Mouse (Mus musculus) Patski (cell line): ENCODE measurements around the gene Olfr585. TPM values are rescaled to one million over a fixed set of nuclear protein-coding genes. Genes with fewer than 3 reads are reported as not detected.

ENCODE experiments used
- ATAC-seq: fragments of 100-300 bp; one replicate; pipeline ENCODE4 v1.8.0; 2021
- CTCF ChIA-PET: fragments of 350-600 bp; sonication (Branson Sonifier 250); formaldehyde crosslinking; loops from one replicate; lab custom pipeline; 2022; ENCODE audit warnings: inconsistent platforms; lab: Charles Lee
- POLR2A ChIA-PET: fragments of 350-600 bp; sonication (Branson Sonifier 250); formaldehyde crosslinking; loops from one replicate; lab custom pipeline; 2022; ENCODE audit warnings: antibody characterized with exemption, inconsistent platforms; lab: Charles Lee
- DNase-seq: peaks from one replicate; pipeline ENCODE4 v3.0.0-alpha.2; 2011; ENCODE audit warnings: low read depth, low spot score
- H3K27me3 ChIP-seq: fragments of 371-371 bp; one replicate; pipeline ENCODE4 v1.5.1; 2021
- CTCF ChIP-seq: fragments of 100-300 bp; IDR thresholded peaks from one replicate; pipeline ENCODE4 v1.5.1; 2021
- in situ Hi-C: fragments of 300-500 bp; cut with MboI; formaldehyde crosslinking; loops from 3 replicates; pipeline ENCODE4 v1.11.1; 2018; ENCODE audit warnings: low pct_unique_long_range_greater_than_20kb, mixed read lengths
- polyA plus RNA-seq: library from polyadenylated mRNA; unstranded; gene quantifications from one replicate; pipeline ENCODE4 v1.2.3, GENCODE M21; 2021

Olfr585 gene
- polyA plus RNA-seq, result not detected

DNA sequence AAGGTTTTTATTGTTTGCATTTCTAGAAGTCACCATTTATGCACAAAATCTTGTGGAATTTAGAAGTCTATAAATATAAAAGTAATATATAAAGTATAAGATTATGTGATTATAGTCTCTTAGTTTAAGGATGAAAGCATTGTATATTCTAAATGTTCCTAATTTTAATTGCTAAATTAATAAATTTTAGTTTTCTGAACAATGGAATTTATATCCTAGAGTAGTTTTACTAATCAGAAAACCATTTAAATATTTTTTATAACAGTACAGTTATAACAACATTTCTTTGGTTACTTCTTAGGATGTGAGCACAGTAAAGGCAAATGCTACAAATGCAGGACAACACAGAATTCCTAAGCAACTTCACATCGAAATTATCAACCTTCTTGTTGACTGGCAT, at the start of gene Olfr585:
Gene Olfr585 (plus strand): TSS at position 301 of the 400 bp plus-strand sequence.
- POLR2A ChIA-PET, result no interaction called here
- in situ Hi-C loops, result no loop called here
- H3K27me3 ChIP-seq, result no peaks in the 10 kb centered on the region
- ATAC-seq (no peak), DNase-seq (no peak)
- TF ChIP-seq CTCF, result no peak
- CTCF ChIA-PET, result no interaction called here

DNA sequence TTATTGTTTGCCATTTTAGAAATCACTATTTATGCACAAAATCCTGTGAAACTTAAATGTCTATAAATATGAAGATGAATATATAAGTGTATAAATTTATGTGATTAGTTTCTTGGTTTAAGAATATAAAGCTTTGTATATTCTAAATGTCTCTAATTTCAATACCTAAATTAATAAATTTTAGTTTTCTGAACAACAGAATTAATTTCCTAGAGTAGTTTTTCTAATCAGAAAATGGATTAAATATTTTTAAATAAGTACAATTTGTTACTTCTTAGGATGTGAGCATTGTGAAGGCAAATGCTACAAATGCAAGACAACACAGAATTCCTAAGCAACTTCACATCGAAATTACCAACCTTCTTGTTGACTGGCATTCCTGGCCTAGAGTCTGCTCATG, 46.5 kb upstream of the Olfr585 start, which contains the start of gene Olfr583:
Gene Olfr583 (plus strand): TSS at position 301 of the 400 bp plus-strand sequence.
- ATAC-seq, result no peak
- ChIA-PET CTCF (no interaction called here), POLR2A (no interaction called here)
- in situ Hi-C loops, result no loop called here
- no peak for DNase-seq
- no peaks in the 10 kb centered on the region for H3K27me3 ChIP-seq
- no peak for TF ChIP-seq CTCF

DNA sequence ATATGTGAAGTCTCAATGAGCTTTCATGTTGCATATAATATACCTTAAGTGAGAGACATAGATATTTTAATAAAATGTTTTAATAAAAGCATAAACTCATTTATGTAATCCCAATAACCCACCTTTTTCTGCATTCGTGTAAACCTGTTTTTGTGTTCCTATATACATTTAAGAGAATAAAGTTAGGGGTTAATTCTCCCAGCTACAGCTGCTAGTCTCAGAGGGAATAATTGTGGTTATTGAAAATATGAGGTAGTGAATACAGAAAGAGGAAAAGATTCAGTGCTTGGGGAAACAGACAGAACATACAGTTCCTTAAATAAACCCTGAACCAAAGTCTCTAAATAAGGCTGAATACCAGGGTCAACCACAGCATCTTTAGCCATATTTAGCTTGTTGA, 15.9 kb upstream of the Olfr585 start, which contains the start of gene Olfr584:
Gene Olfr584 (plus strand): TSS at position 301 of the 400 bp plus-strand sequence.
- TF ChIP-seq CTCF, result no peak
- CTCF ChIA-PET, result no interaction called here
- POLR2A ChIA-PET, result no interaction called here
- DNase-seq, result no peak
- ATAC-seq, result no peak
- no peaks in the 10 kb centered on the region for H3K27me3 ChIP-seq
- in situ Hi-C loops, result no loop called here

DNA sequence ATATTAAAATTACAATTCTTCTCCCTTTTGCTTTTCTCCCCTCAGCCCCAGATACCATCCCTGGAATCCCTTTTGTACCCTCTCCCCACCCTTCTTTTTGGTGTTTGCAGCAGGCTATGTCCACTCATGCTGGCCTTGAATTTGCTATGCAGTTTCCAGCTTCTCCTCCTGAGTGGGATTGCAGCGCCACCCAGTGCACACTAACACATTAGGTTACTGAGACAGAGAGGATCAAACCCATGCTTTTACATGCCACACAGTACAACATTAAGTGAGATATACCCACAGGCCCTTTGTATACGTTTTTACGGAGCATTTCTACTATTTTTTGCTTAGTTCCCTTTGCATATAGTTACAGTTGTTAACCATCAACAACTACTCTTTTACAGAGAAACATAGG, 21.9 kb downstream of the Olfr585 start:
- TF ChIP-seq CTCF, result no peak
- in situ Hi-C loops, result no loop called here
- CTCF ChIA-PET, result interaction anchor here (1.0 kb wide), 1 partner anchor 9 kb away, joined by 3 read pairs; no protein-coding TSS in a partner anchor
- no peaks in the 10 kb centered on the region for H3K27me3 ChIP-seq
- POLR2A ChIA-PET, result no interaction called here
- no peak for ATAC-seq
- DNase-seq, result no peak

DNA sequence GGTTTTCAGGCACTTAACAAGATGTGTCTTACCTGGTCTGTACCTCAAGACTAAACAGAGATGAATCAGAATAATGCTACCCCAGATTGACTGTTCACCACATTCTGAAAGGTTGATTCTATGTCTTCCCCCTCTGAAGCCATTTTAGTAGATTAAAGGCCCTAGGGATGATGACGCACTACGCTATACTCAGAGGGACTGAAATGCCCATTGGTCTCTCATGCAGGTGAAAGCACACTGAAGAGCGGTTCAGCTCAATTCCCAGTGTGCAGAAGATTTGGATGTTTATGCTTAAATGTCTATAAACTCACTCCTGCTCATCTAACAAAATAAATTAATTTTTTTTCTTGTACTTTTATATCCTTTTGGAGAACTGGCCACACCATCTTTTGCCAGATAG, 28.0 kb downstream of the Olfr585 start, which contains the start of gene Olfr586:
Gene Olfr586 (minus strand): TSS at position 101 of the 400 bp plus-strand sequence.
- no peaks in the 10 kb centered on the region for H3K27me3 ChIP-seq
- TF ChIP-seq CTCF, result no peak
- in situ Hi-C loops, result no loop called here
- no peak for ATAC-seq
- DNase-seq, result no peak
- ChIA-PET POLR2A (no interaction called here), CTCF (no interaction called here)

DNA sequence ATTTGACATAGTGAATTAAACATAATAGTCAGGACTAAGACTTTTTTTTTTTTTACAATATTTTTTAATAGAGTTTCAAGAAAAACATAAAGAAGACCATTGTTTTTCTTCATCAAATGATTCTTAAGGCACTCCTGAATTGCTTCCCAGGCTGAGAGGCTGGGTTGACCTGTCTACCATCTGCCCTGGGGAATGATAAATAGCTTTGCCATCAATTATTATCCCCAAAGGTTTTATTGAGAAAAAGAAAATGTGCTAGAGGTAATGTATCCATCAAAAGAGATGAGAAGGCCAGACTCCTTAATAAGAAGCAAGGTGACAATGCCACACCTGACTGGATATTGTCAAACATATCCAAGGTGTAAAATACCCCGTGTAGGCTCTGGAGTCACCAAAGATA, 43.1 kb downstream of the Olfr585 start, which contains the start of gene Olfr588-ps1:
Gene Olfr588-ps1 (plus strand): TSS at position 301 of the 400 bp plus-strand sequence.
- no peak for ATAC-seq
- H3K27me3 ChIP-seq, result no peaks in the 10 kb centered on the region
- ChIA-PET CTCF (no interaction called here), POLR2A (no interaction called here)
- no peak for TF ChIP-seq CTCF
- in situ Hi-C loops, result no loop called here
- no peak for DNase-seq

Other genes with a start within 250 kb of the Olfr585 start
- not detected for gene Olfr566, start 239.0 kb upstream of the Olfr585 start, polyA plus RNA-seq
- not detected for gene Olfr568, start 220.6 kb upstream of the Olfr585 start, polyA plus RNA-seq
- gene Olfr569, start 206.8 kb upstream of the Olfr585 start, polyA plus RNA-seq, result not detected
- not detected for gene Olfr570, start 203.1 kb upstream of the Olfr585 start, polyA plus RNA-seq
- gene Olfr571, start 180.2 kb upstream of the Olfr585 start, polyA plus RNA-seq, result not detected
- not detected for gene Olfr572, start 173.3 kb upstream of the Olfr585 start, polyA plus RNA-seq
- gene Olfr573-ps1, start 155.1 kb upstream of the Olfr585 start, polyA plus RNA-seq, result not detected
- not detected for gene Olfr574, start 149.3 kb upstream of the Olfr585 start, polyA plus RNA-seq
- not detected for gene Olfr575, start 138.9 kb upstream of the Olfr585 start, polyA plus RNA-seq
- gene Olfr576, start 135.1 kb upstream of the Olfr585 start, polyA plus RNA-seq, result not detected
- not detected for gene Olfr577, start 121.8 kb upstream of the Olfr585 start, polyA plus RNA-seq
- gene Olfr578, start 108.4 kb upstream of the Olfr585 start, polyA plus RNA-seq, result not detected
- gene Olfr582, start 59.7 kb upstream of the Olfr585 start, polyA plus RNA-seq, result not detected
- gene Olfr583, start 46.4 kb upstream of the Olfr585 start, polyA plus RNA-seq, result not detected
- gene Olfr584, start 15.8 kb upstream of the Olfr585 start, polyA plus RNA-seq, result not detected
- not detected for gene Olfr586, start 27.9 kb downstream of the Olfr585 start, polyA plus RNA-seq
- not detected for gene Olfr588-ps1, start 43.2 kb downstream of the Olfr585 start, polyA plus RNA-seq
- not detected for gene Olfr589, start 58.6 kb downstream of the Olfr585 start, polyA plus RNA-seq
- gene Olfr591, start 80.6 kb downstream of the Olfr585 start, polyA plus RNA-seq, result not detected
- not detected for gene Olfr592, start 87.1 kb downstream of the Olfr585 start, polyA plus RNA-seq
- gene Olfr593, start 114.1 kb downstream of the Olfr585 start, polyA plus RNA-seq, result not detected
- gene Olfr594, start 119.3 kb downstream of the Olfr585 start, polyA plus RNA-seq, result not detected
- not detected for gene Usp17ld, start 154.8 kb downstream of the Olfr585 start, polyA plus RNA-seq
- not detected for gene Olfr596, start 207.9 kb downstream of the Olfr585 start, polyA plus RNA-seq
- gene Olfr597, start 218.6 kb downstream of the Olfr585 start, polyA plus RNA-seq, result not detected
- not detected for gene Olfr598, start 225.8 kb downstream of the Olfr585 start, polyA plus RNA-seq
- not detected for gene Olfr599, start 238.2 kb downstream of the Olfr585 start, polyA plus RNA-seq